Mouse (Mus musculus) fat pad, adult 2 months (tissue): ENCODE results near the gene Ehd2.
"Not testable (repeated sequence)": the region's sequence is repeated elsewhere in the genome, so short reads cannot be mapped to it uniquely, and the experiment has no call there.

Source experiments
- DNase-seq: peaks from one replicate; pipeline ENCODE4 v3.0.0-alpha.2; 2011; ENCODE audit warnings: low read depth, low spot score; ENCODE audit errors: extremely low read depth

Ehd2 gene

DNA sequence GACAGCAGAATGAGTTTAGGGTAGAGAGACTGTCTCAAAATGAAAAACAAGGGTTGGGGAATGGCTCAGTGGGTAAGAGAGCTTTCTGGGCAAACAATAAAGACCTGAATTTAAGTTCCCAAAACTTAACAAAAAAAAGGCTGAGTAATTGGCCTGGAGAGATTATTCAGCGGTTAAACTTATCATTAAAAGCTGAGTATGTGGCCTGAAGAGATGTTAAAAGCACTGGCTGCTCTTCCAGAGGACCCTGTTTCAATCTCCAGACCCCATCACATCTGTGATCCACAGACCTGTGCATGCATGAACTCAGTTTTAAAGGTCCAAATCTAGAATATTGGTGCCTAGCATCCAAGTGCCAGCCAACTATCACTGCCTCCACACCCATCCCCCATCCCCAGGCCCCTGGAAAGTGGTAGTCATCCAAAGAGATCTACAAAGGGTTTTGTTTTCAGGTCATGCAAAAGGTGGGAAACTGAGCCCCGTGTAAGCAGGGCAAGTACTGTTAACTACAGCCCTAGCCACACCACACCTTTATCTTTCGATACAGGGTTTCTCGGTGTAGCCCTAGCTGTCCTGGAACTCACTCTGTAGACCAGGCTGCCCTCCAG, 19.6 kb downstream of the Ehd2 start:
- DNase-seq, result no peak

DNA sequence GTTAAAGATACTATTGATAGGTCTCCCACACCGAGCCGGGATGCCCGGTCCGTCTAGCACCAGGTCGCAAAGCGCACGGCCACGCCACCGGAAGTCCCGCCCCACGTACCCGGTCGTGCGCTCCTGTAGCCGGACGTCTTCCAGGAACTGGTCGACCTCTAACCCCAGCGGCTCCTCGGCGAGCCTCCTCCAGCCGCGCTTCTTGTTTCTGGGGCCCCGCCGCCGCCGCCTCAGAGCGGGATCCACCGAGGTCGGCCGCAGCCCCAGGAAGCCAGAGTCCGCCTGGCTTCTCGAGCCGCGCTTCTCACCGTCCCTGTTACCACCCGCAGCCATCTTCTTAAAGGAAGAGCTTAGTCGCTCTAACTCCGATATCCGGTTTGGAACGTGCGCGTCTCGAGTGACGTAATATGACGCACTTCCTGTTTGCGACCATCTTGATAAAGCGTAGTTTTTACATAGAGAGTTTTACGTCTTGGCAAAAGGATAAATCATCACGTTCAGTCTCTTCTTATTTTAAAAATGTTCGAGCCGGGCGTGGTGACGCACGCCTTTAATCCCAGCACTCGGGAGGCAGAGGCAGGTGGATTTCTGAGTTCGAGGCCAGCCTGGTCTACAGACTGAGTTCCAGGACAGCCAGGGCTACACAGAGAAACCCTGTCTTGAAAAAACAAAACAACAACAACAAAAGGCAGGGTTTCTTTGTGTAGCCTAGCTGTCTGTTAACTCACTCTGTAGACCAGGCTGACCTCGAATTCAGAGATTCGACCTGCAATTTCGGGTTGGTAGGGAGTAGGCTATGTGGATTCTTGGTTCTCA, 21.4 kb downstream of the Ehd2 start, which contains the start of gene Nop53:
Gene Nop53, minus strand, starts transcription at position 354 of the 816 bp plus-strand sequence.
- DNase-seq, result no peak

DNA sequence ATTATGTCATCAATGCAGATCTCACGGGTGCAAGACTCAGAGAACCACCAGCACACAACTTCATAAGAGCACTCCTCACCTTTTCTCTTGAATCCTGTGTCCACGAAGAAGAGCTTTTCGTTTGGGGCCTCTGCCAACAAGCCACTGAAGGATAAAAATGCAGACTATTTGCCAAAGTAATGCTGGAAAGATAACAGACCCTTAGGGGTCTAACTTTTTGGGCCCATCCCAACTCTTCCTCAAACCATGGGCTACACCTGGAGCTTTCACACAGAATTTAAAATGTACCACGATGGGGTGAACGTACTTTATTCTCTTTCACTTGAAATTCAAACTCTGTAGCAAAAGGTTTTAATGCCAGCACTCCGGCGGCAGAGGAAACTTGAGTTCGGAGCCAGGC, 22.2 kb downstream of the Ehd2 start:
- no peak for DNase-seq

DNA sequence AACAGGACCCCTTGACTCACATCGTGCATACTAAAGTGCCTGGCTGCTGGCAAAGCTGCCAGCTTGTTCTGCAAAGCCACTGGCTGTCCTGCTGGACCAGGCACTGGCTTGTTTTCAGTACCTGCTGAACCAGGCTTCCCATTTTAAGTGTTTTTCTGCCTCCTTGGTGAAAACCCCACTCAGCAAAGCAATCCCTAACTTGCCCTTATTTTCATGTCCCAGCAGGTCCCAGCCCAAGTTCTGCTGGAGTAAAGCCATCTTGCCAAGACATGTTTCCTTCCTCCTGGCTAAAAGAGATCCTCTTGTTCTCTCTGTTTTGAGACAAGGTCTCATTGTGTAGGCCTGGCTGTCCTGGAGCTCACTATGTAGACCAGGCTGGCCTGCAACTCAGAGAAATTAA, 23.1 kb downstream of the Ehd2 start:
- peak; percentile 89 for DNase-seq

GRCm38 (mm10) chr7:15938621-15939020, 28.7 kb downstream of the Ehd2 start:
- DNase-seq, result no peak

DNA sequence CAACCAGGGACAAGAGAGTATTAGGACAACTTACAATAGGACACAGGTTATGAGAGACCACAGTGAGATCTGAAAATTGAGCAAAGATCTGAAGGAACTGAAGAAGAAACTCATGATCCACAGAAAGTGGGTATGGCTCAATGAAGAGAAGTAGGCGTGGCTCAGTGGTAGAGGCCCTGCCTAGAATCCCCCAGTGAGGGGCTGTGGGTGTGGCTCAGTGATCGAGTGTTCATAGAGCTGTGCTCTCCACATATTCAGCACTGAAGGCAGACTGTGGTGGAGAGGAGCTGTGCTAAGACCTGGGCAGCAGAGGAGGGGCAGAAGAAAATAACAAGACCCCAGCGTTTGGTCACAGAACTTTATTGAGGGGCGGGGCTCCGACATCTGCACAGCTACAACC, 29.9 kb downstream of the Ehd2 start:
- no peak for DNase-seq

- DNase-seq, result no peak
Measured at GRCm38 (mm10) chr7:15933437-15934359, 33.7 kb downstream of the Ehd2 start.

DNA sequence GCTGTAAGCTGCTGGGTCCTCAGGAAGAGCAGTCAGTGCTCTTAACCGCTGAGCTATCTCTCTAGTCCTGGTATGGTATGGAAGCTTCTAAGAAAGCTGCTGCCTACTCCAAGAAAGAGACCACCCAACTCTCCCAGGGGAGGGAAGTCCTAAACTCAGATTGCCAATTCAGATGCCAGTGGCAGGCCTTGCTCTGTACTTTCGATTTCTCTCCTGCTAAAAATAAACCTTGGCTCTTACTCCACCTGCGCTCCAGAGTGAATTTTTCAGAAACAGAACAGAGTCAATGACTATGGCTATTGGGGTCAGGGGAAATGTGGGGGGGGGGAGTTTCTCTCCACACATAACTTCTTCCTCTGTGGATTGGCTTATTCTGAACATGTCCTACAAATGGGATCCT, 35.7 kb downstream of the Ehd2 start:
- no peak for DNase-seq

DNA sequence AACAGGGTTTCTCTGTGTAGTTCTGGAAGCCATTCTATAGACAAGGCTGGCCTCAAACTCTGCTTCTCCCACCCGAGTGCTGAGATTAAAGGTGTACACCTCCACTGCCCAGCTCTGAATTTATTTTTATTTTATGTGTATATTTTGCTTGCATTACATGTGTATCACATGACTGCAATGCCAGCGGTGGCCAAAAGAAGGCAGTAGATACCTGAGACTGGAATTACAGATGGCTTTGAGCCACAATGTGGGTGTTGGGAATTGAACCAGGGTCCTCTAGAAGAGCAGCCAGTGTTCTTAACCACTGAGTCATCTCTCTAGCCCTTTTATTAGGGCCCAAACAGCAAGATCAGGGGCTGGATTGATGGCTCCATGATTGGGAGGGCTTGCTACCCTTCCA, 36.8 kb downstream of the Ehd2 start:
- no peak for DNase-seq

DNA sequence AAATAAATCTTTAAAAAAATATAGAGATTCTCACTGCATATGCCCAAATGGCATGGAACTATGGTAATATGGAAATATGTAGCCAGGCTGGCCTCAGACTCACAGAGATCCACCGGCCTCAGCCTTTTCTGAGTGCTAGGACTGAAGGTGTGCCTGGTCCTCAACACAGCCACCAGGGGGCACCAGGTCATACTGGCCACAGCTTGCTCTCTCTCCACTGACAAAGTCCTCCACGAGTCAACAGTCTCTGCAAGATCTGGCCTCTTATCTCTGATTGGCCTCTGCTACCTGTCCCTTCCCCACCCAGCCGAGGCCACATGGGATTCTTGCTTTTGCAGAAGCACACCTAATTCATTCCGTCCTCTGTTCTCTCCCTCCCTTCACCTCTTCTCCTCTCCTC, 37.5 kb downstream of the Ehd2 start:
- no peak for DNase-seq

DNA sequence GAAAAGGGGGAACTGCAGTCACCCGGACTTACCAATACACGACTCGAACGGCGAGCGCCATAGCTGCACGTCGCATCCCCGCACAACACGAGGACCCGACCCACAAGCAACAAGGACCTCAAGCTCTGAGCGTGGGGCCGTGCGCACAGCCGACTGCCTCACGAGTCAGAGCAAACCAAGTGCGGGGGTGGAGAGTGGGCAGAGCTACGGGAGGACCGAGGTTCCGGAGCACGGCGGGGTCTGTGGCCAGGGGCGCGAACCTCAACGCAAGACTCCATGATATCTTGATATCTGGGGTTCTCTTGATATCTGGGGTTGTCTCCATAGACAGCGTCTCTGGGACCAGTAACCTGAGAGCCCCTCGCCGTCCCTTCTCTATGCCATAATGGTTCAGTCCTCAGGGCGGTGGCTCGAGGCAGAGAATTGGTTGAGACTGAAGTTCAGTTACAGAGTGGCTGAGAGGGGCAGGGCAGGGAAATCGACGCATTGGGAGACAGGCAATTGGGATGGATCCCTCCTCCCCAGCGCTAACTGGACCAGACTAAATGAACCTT, 45.1 kb downstream of the Ehd2 start, which contains the start of gene Selenow:
Gene Selenow, minus strand, starts transcription at position 183 of the 554 bp plus-strand sequence.
- DNase-seq, result no peak

DNA sequence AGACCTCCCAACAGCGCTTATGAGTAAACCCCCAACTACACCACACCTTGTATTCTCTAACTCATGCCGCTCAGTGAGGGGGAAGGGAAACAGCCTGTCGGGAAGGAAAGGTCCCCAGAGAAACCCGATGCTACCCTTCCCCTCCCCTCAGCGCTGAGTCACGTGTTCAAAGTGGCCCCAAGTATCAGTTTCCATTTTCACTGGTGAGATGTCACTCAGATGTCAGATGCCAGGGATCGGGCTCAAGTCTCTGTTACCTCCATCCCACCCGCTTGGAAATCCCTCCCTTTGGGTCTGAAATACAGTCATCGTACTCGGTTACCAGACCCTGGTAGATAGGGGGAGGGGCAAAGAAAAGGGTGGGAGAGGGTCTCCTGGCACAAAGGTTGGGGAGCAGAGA, 45.6 kb downstream of the Ehd2 start:
- DNase-seq, result no peak

- no peak for DNase-seq
Measured at GRCm38 (mm10) chr7:15920645-15921190, 46.6 kb downstream of the Ehd2 start.

DNA sequence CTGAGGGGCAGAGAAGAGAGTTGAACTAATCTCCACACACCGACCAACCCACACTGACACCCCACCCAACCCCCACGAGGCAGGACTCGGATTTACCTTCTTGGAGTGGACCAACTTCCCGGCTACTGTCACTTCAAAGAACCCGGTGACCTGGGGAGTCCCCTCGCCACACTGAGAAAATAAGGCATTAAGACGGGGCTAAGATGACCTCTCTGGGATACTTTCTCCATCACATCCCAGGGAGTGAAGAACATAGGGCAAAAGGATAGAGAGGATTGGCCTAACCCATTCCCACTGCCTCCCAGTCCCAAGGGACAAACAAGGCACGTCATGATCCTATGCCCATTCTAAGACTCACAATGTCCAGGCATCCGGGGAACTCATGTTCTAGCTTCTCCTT, 47.4 kb downstream of the Ehd2 start:
- DNase-seq, result no peak

GRCm38 (mm10) chr7:15918371-15918770, 49.0 kb downstream of the Ehd2 start:
- no peak for DNase-seq

- DNase-seq, result no peak
Measured at GRCm38 (mm10) chr7:15916996-15917395, 50.4 kb downstream of the Ehd2 start.

DNA sequence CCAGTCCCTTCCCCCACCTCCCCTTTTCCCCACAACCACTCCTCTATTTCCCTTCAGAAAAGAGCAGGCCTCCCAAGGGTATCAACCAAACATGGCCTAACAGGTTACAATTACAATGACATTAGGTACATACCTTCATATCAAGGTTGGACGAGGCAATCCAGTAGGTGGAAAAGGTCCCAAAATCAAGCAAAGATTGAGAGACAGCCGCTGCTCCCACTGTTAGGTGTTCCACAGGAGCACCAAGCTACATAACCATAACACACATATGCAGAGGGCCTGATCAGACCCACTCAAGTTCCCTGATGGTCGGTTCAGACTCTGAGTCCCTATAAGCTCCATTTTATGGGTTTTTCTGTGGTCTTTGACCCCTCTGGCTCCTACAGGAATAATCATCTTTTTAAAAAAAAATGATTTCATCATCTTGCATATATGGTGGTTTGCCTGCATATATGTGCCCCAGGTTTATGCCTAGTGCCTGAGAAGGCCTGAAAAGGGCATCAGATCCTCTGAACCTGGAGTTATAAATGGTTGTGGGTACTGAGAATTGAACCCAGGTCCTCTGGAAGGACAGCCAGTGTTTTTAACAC, 51.1 kb downstream of the Ehd2 start:
- DNase-seq, result no peak

- not testable (repeated sequence) for DNase-seq
Measured at GRCm38 (mm10) chr7:15915695-15916094, 51.7 kb downstream of the Ehd2 start.

DNA sequence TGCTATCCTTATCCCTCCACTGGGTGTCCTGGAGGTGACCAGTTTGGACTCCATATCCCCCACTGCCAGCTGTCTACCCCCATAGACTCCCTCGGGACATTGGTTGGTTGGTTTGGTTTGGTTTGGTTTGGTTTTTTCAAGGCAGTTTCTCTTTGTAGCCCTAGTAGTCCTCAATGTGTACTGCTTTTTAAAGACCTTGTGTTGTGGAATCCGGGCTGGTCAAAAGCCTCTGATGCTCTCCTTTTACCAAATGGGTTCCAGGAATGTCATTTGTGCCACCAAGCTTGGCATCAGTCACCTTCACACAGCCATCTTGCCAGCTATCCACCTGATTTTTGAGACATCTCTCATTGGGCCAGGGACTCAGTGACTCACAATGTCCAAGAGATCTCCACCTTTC, 52.6 kb downstream of the Ehd2 start:
- DNase-seq, result no peak

DNA sequence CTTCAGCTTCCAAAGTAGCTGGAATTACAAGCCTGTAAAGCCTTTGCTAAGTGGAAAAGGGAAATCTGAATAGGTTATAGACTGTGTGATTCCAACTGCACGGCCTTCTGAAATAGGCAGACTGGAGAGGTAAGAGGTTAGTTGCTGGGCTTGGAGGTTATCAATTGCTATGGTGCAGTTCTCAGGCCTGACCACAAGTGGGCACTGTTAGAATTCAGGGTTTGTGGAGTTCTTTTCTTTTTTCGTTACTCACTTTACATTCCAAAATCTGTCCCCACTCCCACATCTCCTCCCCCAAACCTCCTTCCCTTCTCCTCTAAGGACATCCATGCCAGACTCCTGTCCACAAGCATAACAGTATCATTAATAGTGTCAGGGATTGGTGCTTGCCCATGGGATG, 53.1 kb downstream of the Ehd2 start:
- no peak for DNase-seq
